Mouse (Mus musculus) neural tube, embryonic 11.5 days (tissue): ENCODE measurements at regions not wholly inside any gene's neighbourhood (a gene's known extent, or its start where the extent isn't known, plus 50 kb on each side); places are given as distances from the start of the nearest gene placed in this dataset.

Experiments used
- ATAC-seq: fragments of 200-750 bp; cut with Nextera tagmentation; 2 replicates; pipeline ENCODE4 v1.8.0; 2017; ENCODE audit warnings: moderate number of reproducible peaks, mild to moderate bottlenecking, moderate TSS enrichment, moderate library complexity; ENCODE audit not compliant: insufficient read depth, low FRiP score, low TSS enrichment
- DNase-seq: peaks from one replicate; pipeline ENCODE4 v3.0.0-alpha.2; 2015; ENCODE audit warnings: low spot score
- H3K27ac ChIP-seq: fragments of 300-500 bp; sonication (generic); 2 replicates; pipeline ENCODE4 v1.5.1; 2014; ENCODE audit warnings: low read depth, mild to moderate bottlenecking, low read length
- H3K27me3 ChIP-seq: fragments of 300-500 bp; sonication (generic); 2 replicates; pipeline ENCODE4 v1.6.1; 2014; ENCODE audit warnings: mild to moderate bottlenecking, low read length, mixed read lengths; ENCODE audit not compliant: control insufficient read depth, insufficient read depth
- H3K36me3 ChIP-seq: fragments of 300-500 bp; sonication (generic); 2 replicates; pipeline ENCODE4 v1.6.1; 2014; ENCODE audit warnings: mild to moderate bottlenecking, low read length, moderate library complexity, mixed read lengths; ENCODE audit not compliant: control insufficient read depth, insufficient read depth
- H3K4me1 ChIP-seq: fragments of 300-500 bp; sonication (generic); 2 replicates; pipeline ENCODE4 v1.6.1; 2014; ENCODE audit warnings: low read length, mixed read lengths; ENCODE audit not compliant: control insufficient read depth, insufficient read depth
- H3K4me2 ChIP-seq: fragments of 300-500 bp; sonication (generic); 2 replicates; pipeline ENCODE4 v1.6.1; 2014; ENCODE audit warnings: low read depth, mild to moderate bottlenecking, moderate library complexity
- H3K4me3 ChIP-seq: fragments of 300-500 bp; sonication (generic); 2 replicates; pipeline ENCODE4 v1.5.1; 2014; ENCODE audit warnings: low read depth, low read length
- H3K9ac ChIP-seq: fragments of 300-500 bp; sonication (generic); 2 replicates; pipeline ENCODE4 v1.6.1; 2014; ENCODE audit warnings: mild to moderate bottlenecking, low read length
- H3K9me3 ChIP-seq: fragments of 300-500 bp; sonication (generic); 2 replicates; pipeline ENCODE4 v1.6.1; 2016; ENCODE audit warnings: low read length; ENCODE audit not compliant: control insufficient read depth
- WGBS: fragments of 180-500 bp; shearing (Covaris S2); extraction: QIAGEN DNeasy Blood & Tissue Kit; methylation state at CpG from one replicate; pipeline ENCODE4 v1.1.7; 2014; 5-methylcytosine and 5-hydroxymethylcytosine counted together

GRCm38 (mm10) chr13:42536501-42537210 lies 143.8 kb upstream of the Phactr1 start:
- Histone ChIP-seq H3K9ac (no peak overlapping the region), H3K9me3 (no peaks in the 10 kb centered on the region), H3K4me3 (no peak overlapping the region), H3K27me3 (no peaks in the 10 kb centered on the region), H3K4me1 (no peaks in the 10 kb centered on the region), H3K4me2 (no peak overlapping the region), H3K36me3 (no peaks in the 10 kb centered on the region), H3K27ac (no peak overlapping the region)
- 87% methylated on average over 7 of the region's 7 CpGs for WGBS
- ATAC-seq (no peak), DNase-seq (no peak)

DNA sequence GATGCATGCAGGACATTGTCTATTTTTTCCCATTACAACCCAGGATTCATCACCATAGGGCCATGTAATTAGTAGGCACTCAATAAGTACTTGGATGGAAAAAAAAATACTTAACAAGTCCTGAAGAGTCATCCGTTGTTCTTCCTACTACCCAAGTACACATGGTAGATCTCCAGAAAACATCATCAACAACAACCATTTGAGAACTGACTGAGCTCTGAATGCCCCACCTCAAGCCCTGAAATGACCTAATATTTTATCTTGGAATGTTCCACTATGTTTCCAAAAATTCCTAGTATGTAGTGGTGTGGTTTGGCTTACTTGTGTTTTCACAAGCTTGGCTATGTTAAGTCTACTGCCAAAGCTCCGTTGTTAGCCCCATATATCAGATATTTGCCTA lies 142.4 kb upstream of the Phactr1 start:
- Histone ChIP-seq H3K4me1 (no peaks in the 10 kb centered on the region), H3K9ac (no peak overlapping the region), H3K4me3 (no peak overlapping the region), H3K27me3 (no peaks in the 10 kb centered on the region), H3K36me3 (no peaks in the 10 kb centered on the region), H3K9me3 (no peaks in the 10 kb centered on the region), H3K27ac (no peak overlapping the region), H3K4me2 (no peak overlapping the region)
- no peak for DNase-seq
- 93% methylated on average over 2 of the region's 2 CpGs for WGBS
- no peak for ATAC-seq

DNA sequence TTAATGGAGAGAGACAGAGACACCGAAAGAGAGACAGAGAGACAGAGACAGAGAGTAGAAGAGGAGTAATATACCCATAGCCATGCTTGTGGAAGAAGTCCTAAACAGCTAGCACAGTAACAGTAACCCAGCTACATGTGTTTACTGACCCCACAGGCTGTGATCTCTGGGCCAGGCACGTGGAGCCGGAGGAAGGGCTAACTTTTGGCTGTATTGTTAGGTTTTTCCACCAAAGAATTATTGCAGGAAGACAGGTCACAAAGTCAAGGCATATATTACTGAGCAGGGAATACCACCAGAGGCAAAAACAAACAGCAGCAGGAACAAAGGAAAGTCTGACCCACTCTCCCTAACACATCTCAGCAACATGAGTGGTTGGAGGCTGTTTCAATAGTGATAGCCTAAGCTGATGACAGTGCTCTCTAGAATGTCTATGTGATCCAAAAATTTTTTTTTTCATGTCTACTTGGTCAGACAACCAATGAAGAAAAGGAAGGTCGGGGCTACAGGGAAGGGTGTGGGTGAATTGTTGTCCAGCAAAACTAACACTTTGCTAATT lies 135.8 kb upstream of the Phactr1 start:
- WGBS, result 56% methylated on average over 4 of the region's 4 CpGs
- no peak overlapping the region for H3K4me2 ChIP-seq
- H3K9ac ChIP-seq, result no peak overlapping the region
- H3K36me3 ChIP-seq, result no peaks in the 10 kb centered on the region
- no peak for ATAC-seq
- H3K27ac ChIP-seq, result no peak overlapping the region
- H3K4me1 ChIP-seq, result no peaks in the 10 kb centered on the region
- H3K27me3 ChIP-seq, result no peaks in the 10 kb centered on the region
- DNase-seq, result no peak
- H3K4me3 ChIP-seq, result no peak overlapping the region
- H3K9me3 ChIP-seq, result no peaks in the 10 kb centered on the region

- H3K27me3 ChIP-seq, result no peaks in the 10 kb centered on the region
- ATAC-seq, result no peak
- no peak overlapping the region for H3K4me2 ChIP-seq
- WGBS, result 79% methylated on average over 4 of the region's 4 CpGs
- no peak overlapping the region for H3K27ac ChIP-seq
- no peak overlapping the region for H3K9ac ChIP-seq
- DNase-seq, result no peak
- no peak overlapping the region for H3K4me3 ChIP-seq
- no peaks in the 10 kb centered on the region for H3K4me1 ChIP-seq
- no peaks in the 10 kb centered on the region for H3K9me3 ChIP-seq
- H3K36me3 ChIP-seq, result no peaks in the 10 kb centered on the region
Observed at GRCm38 (mm10) chr13:42546389-42546788, 134.0 kb upstream of the Phactr1 start.

- no peaks in the 10 kb centered on the region for H3K36me3 ChIP-seq
- H3K4me3 ChIP-seq, result no peak overlapping the region
- H3K4me1 ChIP-seq, result no peaks in the 10 kb centered on the region
- DNase-seq (no peak), ATAC-seq (no peak)
- H3K27ac ChIP-seq, result no peak overlapping the region
- WGBS, result 91% methylated on average over 10 of the region's 10 CpGs
- H3K27me3 ChIP-seq, result no peaks in the 10 kb centered on the region
- H3K9me3 ChIP-seq, result no peaks in the 10 kb centered on the region
- H3K9ac ChIP-seq, result no peak overlapping the region
- no peak overlapping the region for H3K4me2 ChIP-seq
Observed at GRCm38 (mm10) chr13:42546851-42547250, 133.6 kb upstream of the Phactr1 start.

DNA sequence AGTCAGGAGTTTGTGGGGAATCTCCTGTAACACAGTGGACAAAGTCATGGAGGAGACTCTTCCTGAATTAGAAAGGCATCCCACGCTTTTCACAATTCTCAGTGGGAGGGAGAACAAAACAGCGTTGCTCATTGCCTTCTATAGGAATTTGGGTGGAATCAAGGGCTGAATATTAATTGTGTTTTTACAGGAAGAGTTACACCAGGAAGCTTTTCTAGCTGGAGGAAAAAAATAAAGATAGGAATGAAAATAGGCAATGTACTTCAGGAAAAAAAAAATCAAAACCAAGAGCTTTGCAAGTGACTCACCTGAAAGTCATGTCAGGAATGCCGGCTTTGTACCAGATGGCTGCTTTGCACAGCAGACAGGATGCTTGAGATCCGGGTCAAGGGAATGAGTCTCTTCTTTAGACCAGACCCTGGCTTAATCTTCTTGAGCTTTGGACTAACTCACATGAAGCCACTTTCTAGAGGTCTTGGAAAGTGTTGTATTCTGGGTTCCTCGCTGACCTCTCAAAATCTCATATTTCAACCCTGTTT lies 131.3 kb upstream of the Phactr1 start:
- no peaks in the 10 kb centered on the region for H3K27me3 ChIP-seq
- 80% methylated on average over 5 of the region's 5 CpGs for WGBS
- no peak for DNase-seq
- H3K36me3 ChIP-seq, result no peaks in the 10 kb centered on the region
- no peak overlapping the region for H3K27ac ChIP-seq
- H3K4me1 ChIP-seq, result no peaks in the 10 kb centered on the region
- no peak overlapping the region for H3K4me3 ChIP-seq
- no peaks in the 10 kb centered on the region for H3K9me3 ChIP-seq
- no peak overlapping the region for H3K4me2 ChIP-seq
- H3K9ac ChIP-seq, result no peak overlapping the region
- no peak for ATAC-seq

- Histone ChIP-seq H3K4me2 (no peak overlapping the region), H3K4me1 (no peaks in the 10 kb centered on the region), H3K27ac (no peak overlapping the region), H3K27me3 (no peaks in the 10 kb centered on the region), H3K4me3 (no peak overlapping the region), H3K9me3 (no peaks in the 10 kb centered on the region), H3K9ac (no peak overlapping the region), H3K36me3 (no peaks in the 10 kb centered on the region)
- DNase-seq, result no peak
- WGBS, result 84% methylated on average over 4 of the region's 4 CpGs
- no peak for ATAC-seq
Observed at GRCm38 (mm10) chr13:42554961-42555360, 125.5 kb upstream of the Phactr1 start.

DNA sequence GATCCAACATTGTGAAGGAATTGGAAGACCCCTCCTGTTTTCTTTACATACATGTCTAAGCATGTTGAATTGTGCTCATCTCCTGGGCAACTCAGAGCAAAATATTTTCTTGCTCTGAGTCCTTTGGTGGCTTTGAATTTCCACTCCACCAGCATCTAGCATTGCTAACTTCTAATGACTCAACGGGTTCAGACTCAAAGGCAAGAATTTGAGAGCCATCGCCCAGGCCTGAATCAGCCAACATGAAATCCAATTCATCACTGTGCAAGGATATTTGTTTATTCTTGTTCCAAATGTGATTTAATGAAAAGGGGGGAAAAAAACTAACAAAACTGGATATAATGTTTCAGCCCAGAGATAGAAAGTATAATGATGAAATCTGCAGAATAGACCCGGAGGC lies 121.9 kb upstream of the Phactr1 start:
- Histone ChIP-seq H3K36me3 (no peaks in the 10 kb centered on the region), H3K4me3 (no peak overlapping the region), H3K27ac (no peak overlapping the region), H3K4me1 (no peaks in the 10 kb centered on the region), H3K27me3 (no peaks in the 10 kb centered on the region), H3K4me2 (no peak overlapping the region), H3K9me3 (no peaks in the 10 kb centered on the region), H3K9ac (no peak overlapping the region)
- DNase-seq (no peak), ATAC-seq (no peak)
- 91% methylated on average over 3 of the region's 3 CpGs for WGBS

GRCm38 (mm10) chr13:42561446-42561845 lies 119.0 kb upstream of the Phactr1 start:
- H3K4me1 ChIP-seq, result no peaks in the 10 kb centered on the region
- H3K27me3 ChIP-seq, result no peaks in the 10 kb centered on the region
- WGBS, result 84% methylated on average over 2 of the region's 2 CpGs
- DNase-seq (no peak), ATAC-seq (no peak)
- H3K4me3 ChIP-seq, result no peak overlapping the region
- H3K27ac ChIP-seq, result no peak overlapping the region
- H3K9ac ChIP-seq, result no peak overlapping the region
- no peaks in the 10 kb centered on the region for H3K36me3 ChIP-seq
- H3K4me2 ChIP-seq, result no peak overlapping the region
- H3K9me3 ChIP-seq, result no peaks in the 10 kb centered on the region
